Mouse (Mus musculus) heart, adult 9 months (tissue): Measurements from ENCODE around the gene Ano4.

Experiments
- DNase-seq, 2 experiments: peaks; one replicate each; pipeline ENCODE4 v3.0.0; 2022; ENCODE audit warnings: low spot score in 2 of 2

Gene Ano4

GRCm38 (mm10) chr10:89280402-89280801 lies 64.2 kb downstream of the Ano4 start:
- DNase-seq = no peak

- no peak for DNase-seq
These were observed 71.4 kb downstream of the Ano4 start for GRCm38 (mm10) chr10:89273001-89273680.

GRCm38 (mm10) chr10:89267312-89267711 lies 77.2 kb downstream of the Ano4 start:
- DNase-seq = no peak

- DNase-seq = no peak
These were observed 81.2 kb downstream of the Ano4 start for GRCm38 (mm10) chr10:89263396-89263795.

GRCm38 (mm10) chr10:89257457-89258381 lies 86.8 kb downstream of the Ano4 start:
- DNase-seq = peak in 1 of 2 experiments; percentile 3

GRCm38 (mm10) chr10:89256762-89257456 lies 87.7 kb downstream of the Ano4 start:
- DNase-seq = no peak

- no peak for DNase-seq
These were observed 89.8 kb downstream of the Ano4 start for GRCm38 (mm10) chr10:89254765-89255164.

- DNase-seq = no peak
These were observed 90.8 kb downstream of the Ano4 start for GRCm38 (mm10) chr10:89253799-89254198.

- no peak for DNase-seq
These were observed 91.9 kb downstream of the Ano4 start for GRCm38 (mm10) chr10:89252636-89253035.

- DNase-seq = no peak
These were observed 100.8 kb downstream of the Ano4 start for GRCm38 (mm10) chr10:89243808-89244207.

GRCm38 (mm10) chr10:89224524-89224923 lies 120.0 kb downstream of the Ano4 start:
- DNase-seq = no peak

GRCm38 (mm10) chr10:89222284-89222989 lies 122.1 kb downstream of the Ano4 start:
- DNase-seq = no peak

- no peak for DNase-seq
These were observed 128.5 kb downstream of the Ano4 start for GRCm38 (mm10) chr10:89216078-89216477.

GRCm38 (mm10) chr10:89205858-89206257 lies 138.7 kb downstream of the Ano4 start:
- no peak for DNase-seq

GRCm38 (mm10) chr10:89196444-89196843 lies 148.1 kb downstream of the Ano4 start:
- DNase-seq = no peak

- no peak for DNase-seq
These were observed 149.5 kb downstream of the Ano4 start for GRCm38 (mm10) chr10:89195068-89195467.

GRCm38 (mm10) chr10:89194440-89194839 lies 150.1 kb downstream of the Ano4 start:
- DNase-seq = no peak

- DNase-seq = no peak
These were observed 166.6 kb downstream of the Ano4 start for GRCm38 (mm10) chr10:89177921-89178320.

- no peak for DNase-seq
These were observed 180.0 kb downstream of the Ano4 start for GRCm38 (mm10) chr10:89164533-89164932.

GRCm38 (mm10) chr10:89155502-89155901 lies 189.1 kb downstream of the Ano4 start:
- no peak for DNase-seq

- no peak for DNase-seq
These were observed 189.6 kb downstream of the Ano4 start for GRCm38 (mm10) chr10:89154797-89155465.
